Mouse (Mus musculus): ENCODE data around the gene Upb1. TPM values are rescaled to one million over a fixed set of nuclear protein-coding genes. Genes with fewer than 3 reads are reported as not detected.

Upb1 gene
- polyA plus RNA-seq, 1 experiment from 2014 or later: 84.2 TPM

GRCm38 (mm10) chr10:75378688-75379087, 22.2 kb upstream of the Upb1 start:
- Histone ChIP-seq H3K36me3 (replicated peaks; ENCODE audit: insufficient read depth, low read length) (no peaks in the 10 kb centered on the region), H3K4me2 (ENCODE audit: low read depth, low read length) (no peak overlapping the region), H3K27ac (ENCODE audit: low read depth) (no peak overlapping the region), H3K4me3 (ENCODE audit: low read depth, low read length) (no peak overlapping the region), H3K4me1 (ENCODE audit: insufficient read depth) (no peaks in the 10 kb centered on the region), H3K27me3 (ENCODE audit: insufficient read depth, low read length) (no peaks in the 10 kb centered on the region), H3K9ac (replicated peaks) (no peak overlapping the region), H3K9me3 (ENCODE audit: low read length) (no peaks in the 10 kb centered on the region)
- WGBS (ENCODE audit: insufficient replicate concordance): 87% methylated on average over 10 of the region's 10 CpGs
- TF ChIP-seq CTCF (IDR thresholded peaks at IDR 0.05; ENCODE audit: low read depth) (no peak), EP300 (IDR thresholded peaks at IDR 0.05; ENCODE audit: low read depth) (no peak)
- ATAC-seq: no peak
- no peak for DNase-seq

GRCm38 (mm10) chr10:75390156-75390555, 10.8 kb upstream of the Upb1 start:
- no peak for DNase-seq
- Histone ChIP-seq H3K27me3 (ENCODE audit: insufficient read depth, low read length) (no peaks in the 10 kb centered on the region), H3K4me2 (ENCODE audit: low read depth, low read length) (no peak overlapping the region), H3K36me3 (replicated peaks; ENCODE audit: insufficient read depth, low read length) (no peaks in the 10 kb centered on the region), H3K27ac (ENCODE audit: low read depth) (no peak overlapping the region), H3K9ac (replicated peaks) (no peak overlapping the region), H3K4me1 (ENCODE audit: insufficient read depth) (no peaks in the 10 kb centered on the region), H3K4me3 (ENCODE audit: low read depth, low read length) (no peak overlapping the region), H3K9me3 (ENCODE audit: low read length) (no peaks in the 10 kb centered on the region)
- 83% methylated on average over 2 of the region's 2 CpGs for WGBS (ENCODE audit: insufficient replicate concordance)
- peak; percentile 38; the same call in 1 of the 2 replicates for TF ChIP-seq CTCF (IDR thresholded peaks at IDR 0.05; ENCODE audit: low read depth)
- TF ChIP-seq EP300 (IDR thresholded peaks at IDR 0.05; ENCODE audit: low read depth): no peak
- no peak for ATAC-seq

DNA sequence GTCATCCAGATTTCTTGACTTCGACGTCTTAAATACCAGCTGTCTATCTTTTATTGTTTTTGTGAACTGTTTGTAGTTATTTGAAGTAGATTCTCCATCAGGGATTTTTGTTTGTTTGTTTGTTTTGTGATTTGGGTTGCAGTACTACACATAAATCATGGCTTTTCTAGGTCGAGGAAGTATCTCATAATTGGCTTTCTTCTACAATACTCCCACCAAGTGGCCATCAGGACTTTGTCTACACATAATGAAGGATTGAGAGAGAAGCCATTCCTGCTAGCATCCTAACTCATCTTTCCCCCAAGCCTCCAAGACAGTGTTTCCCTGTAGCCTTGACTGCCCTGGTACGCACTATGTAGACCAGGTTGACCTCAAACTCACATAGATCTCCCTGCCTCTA, 10.1 kb upstream of the Upb1 start:
- H3K9me3 ChIP-seq (ENCODE audit: low read length): no peaks in the 10 kb centered on the region
- H3K27me3 ChIP-seq (ENCODE audit: insufficient read depth, low read length): no peaks in the 10 kb centered on the region
- no peak overlapping the region for H3K4me3 ChIP-seq (ENCODE audit: low read depth, low read length)
- no peak overlapping the region for H3K9ac ChIP-seq (replicated peaks)
- 70% methylated on average over 4 of the region's 4 CpGs for WGBS (ENCODE audit: insufficient replicate concordance)
- ATAC-seq: no peak
- DNase-seq: no peak
- no peak overlapping the region for H3K27ac ChIP-seq (ENCODE audit: low read depth)
- TF ChIP-seq CTCF (IDR thresholded peaks at IDR 0.05; ENCODE audit: low read depth) (peak; percentile 44; the same call in 1 of the 2 replicates), EP300 (IDR thresholded peaks at IDR 0.05; ENCODE audit: low read depth) (no peak)
- H3K4me1 ChIP-seq (ENCODE audit: insufficient read depth): no peaks in the 10 kb centered on the region
- no peaks in the 10 kb centered on the region for H3K36me3 ChIP-seq (replicated peaks; ENCODE audit: insufficient read depth, low read length)
- no peak overlapping the region for H3K4me2 ChIP-seq (ENCODE audit: low read depth, low read length)

GRCm38 (mm10) chr10:75394796-75395195, 6.1 kb upstream of the Upb1 start:
- Histone ChIP-seq H3K9me3 (ENCODE audit: low read length) (no peaks in the 10 kb centered on the region), H3K4me1 (ENCODE audit: insufficient read depth) (peaks cover 4% of the 10 kb centered on the region; the same call in 1 of the 2 replicates), H3K4me3 (ENCODE audit: low read depth, low read length) (no peak overlapping the region), H3K36me3 (replicated peaks; ENCODE audit: insufficient read depth, low read length) (no peaks in the 10 kb centered on the region), H3K27me3 (ENCODE audit: insufficient read depth, low read length) (no peaks in the 10 kb centered on the region), H3K27ac (ENCODE audit: low read depth) (no peak overlapping the region), H3K4me2 (ENCODE audit: low read depth, low read length) (no peak overlapping the region), H3K9ac (replicated peaks) (no peak overlapping the region)
- no peak for TF ChIP-seq CTCF (IDR thresholded peaks at IDR 0.05; ENCODE audit: low read depth)
- no peak for TF ChIP-seq EP300 (IDR thresholded peaks at IDR 0.05; ENCODE audit: low read depth)
- WGBS (ENCODE audit: insufficient replicate concordance): 87% methylated on average over 8 of the region's 8 CpGs
- no peak for ATAC-seq
- DNase-seq: no peak

DNA sequence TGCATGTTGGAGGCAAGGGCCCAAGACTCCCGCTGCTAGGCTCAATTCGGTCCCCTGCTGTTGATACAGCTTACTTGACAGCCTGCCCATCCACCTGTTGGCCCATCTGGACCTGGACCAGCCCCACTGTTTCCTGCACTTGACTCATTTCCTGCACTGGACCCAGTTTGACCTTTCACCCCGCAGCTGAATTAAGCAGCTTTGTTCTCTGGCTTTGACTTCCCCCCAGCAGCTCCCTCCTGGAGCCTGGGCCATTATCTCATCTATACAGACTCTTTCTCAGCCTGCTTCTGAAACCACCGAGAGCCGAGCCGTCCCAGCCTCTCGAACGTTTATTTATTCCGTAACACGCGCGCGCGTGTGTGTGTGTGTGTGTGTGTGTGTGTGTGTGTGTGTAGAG, 3.9 kb upstream of the Upb1 start:
- 23% methylated on average over 14 of the region's 14 CpGs for WGBS (ENCODE audit: insufficient replicate concordance)
- H3K36me3 ChIP-seq (replicated peaks; ENCODE audit: insufficient read depth, low read length): no peaks in the 10 kb centered on the region
- H3K4me2 ChIP-seq (ENCODE audit: low read depth, low read length): no peak overlapping the region
- peaks cover 4% of the 10 kb centered on the region; the same call in 1 of the 2 replicates for H3K4me1 ChIP-seq (ENCODE audit: insufficient read depth)
- DNase-seq (peak; percentile 44), ATAC-seq (peak; percentile 40)
- no peak overlapping the region for H3K4me3 ChIP-seq (ENCODE audit: low read depth, low read length)
- no peaks in the 10 kb centered on the region for H3K9me3 ChIP-seq (ENCODE audit: low read length)
- no peaks in the 10 kb centered on the region for H3K27me3 ChIP-seq (ENCODE audit: insufficient read depth, low read length)
- TF ChIP-seq EP300 (IDR thresholded peaks at IDR 0.05; ENCODE audit: low read depth) (no peak; the same call in 1 of the 2 replicates), CTCF (IDR thresholded peaks at IDR 0.05; ENCODE audit: low read depth) (no peak)
- no peak overlapping the region for H3K9ac ChIP-seq (replicated peaks)
- H3K27ac ChIP-seq (ENCODE audit: low read depth): no peak overlapping the region

DNA sequence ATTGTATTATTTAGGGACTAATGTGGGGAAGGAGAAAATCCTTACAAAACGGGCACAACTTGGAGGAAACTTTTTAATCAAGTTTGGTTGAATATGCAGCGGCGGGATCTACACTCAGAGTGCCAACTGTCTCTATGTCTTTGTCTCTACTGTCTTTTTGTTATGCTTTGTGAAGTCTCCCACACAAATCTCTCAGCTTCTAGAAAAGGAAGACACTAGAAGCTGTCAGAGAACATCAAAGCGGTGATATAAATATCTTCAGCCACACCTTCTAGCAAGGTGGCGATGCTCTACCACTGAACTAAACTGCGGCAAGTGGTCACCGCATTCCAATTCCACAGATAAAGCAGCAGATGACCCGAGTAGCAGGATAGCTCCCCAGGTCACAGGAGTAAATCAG, 5.0 kb downstream of the Upb1 start:
- 80% methylated on average over 8 of the region's 8 CpGs for WGBS (ENCODE audit: insufficient replicate concordance)
- ATAC-seq: no peak

More for the DNA sequence above, 5.0 kb downstream of the Upb1 start:
- Histone ChIP-seq H3K36me3 (replicated peaks; ENCODE audit: insufficient read depth, low read length) (no peaks in the 10 kb centered on the region), H3K4me2 (ENCODE audit: low read depth, low read length) (no peak overlapping the region), H3K27me3 (ENCODE audit: insufficient read depth, low read length) (no peaks in the 10 kb centered on the region), H3K4me3 (ENCODE audit: low read depth, low read length) (no peak overlapping the region), H3K4me1 (ENCODE audit: insufficient read depth) (no peaks in the 10 kb centered on the region; the same call in 1 of the 2 replicates), H3K27ac (ENCODE audit: low read depth) (no peak overlapping the region), H3K9ac (replicated peaks) (no peak overlapping the region), H3K9me3 (ENCODE audit: low read length) (no peaks in the 10 kb centered on the region)
- TF ChIP-seq EP300 (IDR thresholded peaks at IDR 0.05; ENCODE audit: low read depth) (no peak), CTCF (IDR thresholded peaks at IDR 0.05; ENCODE audit: low read depth) (no peak)
- no peak for DNase-seq

All from liver, postnatal 0 days (tissue).